Mouse (Mus musculus) monocyte, adult 5-6 weeks (primary cell): ENCODE measurements around the gene Tgm7. TPM values are rescaled to one million over a fixed set of nuclear protein-coding genes. Genes with fewer than 3 reads are reported as not detected.

Source experiments
- ATAC-seq: fragments of 153-309, 156-312 bp; replicated peaks from 2 replicates; pipeline ENCODE4 v1.8.0; 2017; ENCODE audit warnings: mild to moderate bottlenecking; ENCODE audit not compliant: low TSS enrichment, insufficient number of reproducible peaks, severe bottlenecking, poor library complexity, low FRiP score
- total RNA-seq: library from RNA; stranded (forward); fragments of 200-1000, 200-491, 200-594 nt; gene quantifications from 3 replicates; pipeline ENCODE4 v1.2.3, GENCODE M21; 2017

Gene Tgm7
- total RNA-seq, 1 experiment from 2014 or later: not detected

- ATAC-seq: no peak
Measured at GRCm38 (mm10) chr2:121085480-121086185, 24.0 kb downstream of the Tgm7 start, which contains the start of gene Tgm5. Tgm5 (minus strand) TSS chr2:121085841.

DNA sequence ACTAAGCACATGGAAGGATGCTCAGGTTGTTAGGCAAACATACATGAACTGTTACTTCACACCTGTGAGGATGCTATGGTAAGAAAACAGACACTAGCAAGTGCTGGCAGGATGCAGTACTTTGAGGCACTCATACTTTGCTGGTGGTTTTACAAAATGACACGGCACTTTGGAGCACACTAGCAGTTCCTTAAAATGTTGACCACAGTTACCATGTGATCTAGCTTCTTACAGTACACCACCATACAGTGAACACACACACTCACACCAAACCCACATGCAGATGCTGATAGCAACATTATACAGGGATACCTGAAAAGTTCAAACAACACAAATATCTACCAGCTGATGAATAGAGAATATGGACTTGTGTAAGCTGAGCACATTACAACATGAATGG is 27.0 kb downstream of the Tgm7 start:
- peak; percentile 82 for ATAC-seq

DNA sequence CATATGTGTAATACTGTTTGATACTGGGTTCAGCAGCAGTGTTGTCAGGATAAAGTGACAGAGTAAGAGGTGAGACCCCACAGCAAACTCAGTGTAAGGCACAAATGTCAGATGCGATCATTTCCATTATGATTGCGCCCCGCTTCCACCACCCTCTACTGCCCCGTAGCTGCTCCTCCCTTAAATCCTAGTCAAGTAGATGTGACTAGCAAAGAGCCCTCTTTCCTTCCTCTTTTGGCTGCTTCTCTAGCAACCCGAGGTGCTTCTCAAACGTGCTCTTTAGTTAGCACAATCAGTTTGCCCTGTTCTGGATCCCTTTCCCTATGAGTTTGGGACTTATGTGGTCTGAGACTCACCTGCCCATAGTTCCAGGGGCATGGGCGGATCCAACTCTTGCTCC is 34.8 kb downstream of the Tgm7 start:
- ATAC-seq: no peak

DNA sequence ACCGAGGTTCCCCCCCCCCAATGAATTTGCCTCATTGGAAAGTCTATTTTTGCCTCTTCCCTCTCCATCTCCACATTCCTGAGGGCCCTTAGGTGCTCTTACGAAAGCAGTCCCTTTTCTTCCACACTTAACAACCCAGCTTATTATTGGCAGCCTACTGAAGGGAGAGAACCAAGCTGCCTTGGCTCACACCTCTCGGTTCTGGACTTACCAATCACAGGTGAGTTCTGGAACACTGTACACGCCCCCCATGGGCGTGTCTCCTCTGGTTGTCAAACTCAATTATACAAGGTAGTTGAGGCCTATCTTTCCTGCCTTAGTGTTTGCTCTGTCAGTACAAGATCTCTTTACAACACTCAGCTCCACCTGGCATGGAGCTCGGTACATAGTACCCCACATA is 37.7 kb downstream of the Tgm7 start:
- no peak for ATAC-seq

DNA sequence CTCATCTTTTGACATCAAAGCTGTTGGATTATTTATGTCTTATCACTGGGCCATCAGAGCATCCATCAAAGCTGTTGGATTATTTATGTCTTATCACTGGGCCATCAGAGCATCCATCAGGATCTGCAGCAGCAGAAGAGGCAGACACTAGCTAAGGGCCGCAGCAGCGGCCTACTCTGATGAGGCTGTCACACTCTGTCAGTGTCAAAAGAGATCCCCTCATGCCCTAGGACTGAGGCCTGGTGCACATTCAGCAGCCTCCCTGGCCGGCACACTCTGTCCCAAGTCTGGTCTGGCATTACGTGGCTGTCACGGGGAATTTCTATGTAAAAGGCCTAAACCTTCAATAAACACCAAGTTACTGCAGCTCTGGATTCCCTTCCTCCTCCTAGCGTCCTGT is 40.1 kb downstream of the Tgm7 start:
- ATAC-seq: no peak

DNA sequence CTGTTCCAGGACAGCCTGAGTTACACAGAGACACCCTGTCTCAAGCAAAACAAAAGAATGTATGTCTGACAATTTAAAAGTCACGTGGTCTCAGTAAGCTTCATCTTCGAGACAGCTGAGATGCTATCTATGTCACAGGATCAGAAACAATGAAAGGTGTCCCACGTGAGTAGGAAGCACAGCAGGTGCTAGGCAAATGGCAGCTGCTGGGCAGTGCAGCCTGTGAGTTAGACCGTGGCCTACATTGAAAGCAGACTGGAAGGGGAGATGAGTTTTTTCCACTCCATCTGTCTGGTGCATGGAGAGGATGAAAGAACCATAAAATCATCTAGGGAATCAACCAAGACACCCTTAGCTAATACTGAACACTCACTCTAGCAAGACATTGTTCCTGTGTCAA is 42.5 kb downstream of the Tgm7 start:
- ATAC-seq: no peak

DNA sequence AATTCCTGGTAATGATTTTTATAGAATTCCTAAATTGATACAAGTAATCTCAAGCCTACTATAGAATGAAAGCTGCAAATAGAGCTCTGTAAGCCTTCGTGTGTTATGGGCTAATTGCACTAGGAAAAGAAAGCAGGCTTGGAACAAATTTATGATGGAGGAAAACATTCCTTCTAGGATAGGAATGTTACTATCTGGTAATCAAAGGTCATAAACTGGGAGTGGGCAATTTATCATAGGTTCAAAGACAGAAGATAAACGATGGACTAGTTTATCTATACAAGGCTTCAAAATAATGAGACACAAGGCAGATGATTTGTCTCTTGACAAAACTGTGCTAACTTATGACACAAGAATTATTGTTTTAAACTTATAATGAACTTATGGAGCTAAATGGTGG is 48.3 kb downstream of the Tgm7 start:
- ATAC-seq: no peak

GRCm38 (mm10) chr2:121057997-121058396 is 51.6 kb downstream of the Tgm7 start:
- ATAC-seq: no peak

DNA sequence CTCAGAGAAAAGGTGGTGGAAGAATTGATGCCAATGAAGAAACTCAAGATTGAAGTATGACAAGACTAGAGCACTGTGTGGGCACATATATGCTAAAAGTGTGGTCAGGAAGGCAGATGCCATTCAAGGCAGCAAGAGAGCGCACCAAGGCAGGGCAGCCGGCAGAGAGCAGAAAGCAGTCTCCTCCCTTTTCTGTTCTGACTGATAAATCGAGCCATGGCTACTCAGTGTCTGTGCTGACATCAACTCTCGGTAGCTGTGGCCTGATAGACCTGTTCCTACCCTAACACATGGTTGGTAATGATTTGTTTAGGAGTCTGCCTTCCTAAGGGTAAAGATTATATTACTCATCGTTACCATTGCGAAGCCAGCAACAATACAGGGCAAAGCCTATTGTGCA is 53.7 kb downstream of the Tgm7 start:
- ATAC-seq: no peak

DNA sequence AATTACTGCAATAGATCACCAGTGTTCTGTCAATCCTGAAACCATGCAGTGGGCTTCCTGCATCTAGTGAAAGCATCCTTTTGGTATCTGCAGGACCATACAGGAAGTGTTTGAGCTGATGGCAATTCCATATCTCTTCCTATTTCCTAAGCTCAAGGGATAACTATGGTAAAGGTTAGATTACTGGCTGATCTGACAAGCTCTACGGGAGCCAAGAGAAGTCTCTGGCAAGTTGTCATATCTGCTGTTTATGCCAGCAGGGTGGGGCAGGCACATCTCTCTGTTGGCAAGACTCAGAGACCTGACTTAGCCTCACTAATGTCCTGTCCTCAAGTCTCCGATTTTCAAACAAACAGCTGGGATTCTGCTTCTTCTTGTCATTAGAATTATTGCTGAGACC is 55.5 kb downstream of the Tgm7 start:
- no peak for ATAC-seq

DNA sequence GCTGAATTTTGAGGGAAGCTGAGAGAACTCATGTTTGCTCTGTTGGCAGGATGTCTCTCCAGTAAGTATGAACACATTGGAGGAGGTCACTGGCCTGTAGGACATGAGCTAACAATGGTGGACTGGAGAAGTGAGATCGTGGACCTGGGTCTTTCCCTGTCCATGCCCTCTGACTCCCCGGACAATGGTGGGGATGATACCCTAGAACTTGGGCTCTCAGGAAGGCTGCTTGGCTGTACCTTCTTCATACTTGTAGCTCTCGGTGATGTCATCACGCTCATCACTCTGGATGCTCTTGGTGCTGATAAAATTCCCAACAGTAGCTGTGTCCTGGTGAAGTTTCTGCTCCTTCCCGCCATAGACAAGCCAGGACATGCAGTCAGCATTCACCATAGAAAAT is 57.4 kb downstream of the Tgm7 start:
- ATAC-seq: no peak

GRCm38 (mm10) chr2:121045653-121046052 is 63.9 kb downstream of the Tgm7 start:
- no peak for ATAC-seq

Other genes with a start within 250 kb of the Tgm7 start
- 32.3 to 53.2 TPM (median 47.1 TPM) in 3 replicates for gene Ubr1, start 139.1 kb downstream of the Tgm7 start, total RNA-seq
- 16.0 to 46.7 TPM (median 32.7 TPM) in 3 replicates for gene Tmem62, start 132.8 kb downstream of the Tgm7 start, total RNA-seq
- 110 to 130 TPM (median 125 TPM) in 3 replicates for gene Ccndbp1, start 101.4 kb downstream of the Tgm7 start, total RNA-seq
- 0.87 to 2.1 TPM (median 2.0 TPM) in 3 replicates for gene Epb42, start 72.7 kb downstream of the Tgm7 start, total RNA-seq
- not detected in 3 replicates for gene Tgm5, start 24.0 kb downstream of the Tgm7 start, total RNA-seq
- gene Adal, start 30.6 kb upstream of the Tgm7 start, total RNA-seq: 6.5 to 11.1 TPM (median 8.5 TPM) in 3 replicates
- gene Lcmt2, start 30.9 kb upstream of the Tgm7 start, total RNA-seq: 5.1 to 10.4 TPM (median 6.0 TPM) in 3 replicates
- 40.1 to 81.9 TPM (median 46.5 TPM) in 3 replicates for gene Tubgcp4, start 60.9 kb upstream of the Tgm7 start, total RNA-seq
- 25.3 to 41.6 TPM (median 34.1 TPM) in 3 replicates for gene Zscan29, start 61.3 kb upstream of the Tgm7 start, total RNA-seq
- 15.8 to 38.3 TPM (median 16.2 TPM) in 3 replicates for gene Trp53bp1, start 161.6 kb upstream of the Tgm7 start, total RNA-seq
- 0.10 TPM in 1 of 3 replicates, not detected in the others for gene Map1a, start 179.8 kb upstream of the Tgm7 start, total RNA-seq
- gene Ppip5k1, start 245.6 kb upstream of the Tgm7 start, total RNA-seq: 5.3 to 11.2 TPM (median 8.9 TPM) in 3 replicates
- gene Ckmt1, start 247.9 kb upstream of the Tgm7 start, total RNA-seq: not detected in 3 replicates